Mouse (Mus musculus) heart, embryonic 15.5 days (tissue): ENCODE data around the gene Tsr2. TPM values are rescaled to one million over a fixed set of nuclear protein-coding genes. Genes with fewer than 3 reads are reported as not detected.

Source experiments
- ATAC-seq: fragments of 200-750 bp; cut with Nextera tagmentation; replicated peaks from 2 replicates; pipeline ENCODE4 v1.8.0; 2017; ENCODE audit warnings: low read depth, moderate TSS enrichment; ENCODE audit not compliant: insufficient number of reproducible peaks, insufficient read depth, low FRiP score
- H3K27ac ChIP-seq: fragments of 300-500 bp; sonication (generic); 2 replicates; pipeline ENCODE4 v1.5.1; 2015; ENCODE audit warnings: mild to moderate bottlenecking, inconsistent platforms
- H3K27me3 ChIP-seq: fragments of 300-500 bp; sonication (generic); 2 replicates; pipeline ENCODE4 v1.6.1; 2015; ENCODE audit warnings: inconsistent platforms
- H3K36me3 ChIP-seq: fragments of 300-500 bp; sonication (generic); 2 replicates; pipeline ENCODE4 v1.6.1; 2015; ENCODE audit warnings: mild to moderate bottlenecking, inconsistent platforms
- H3K4me1 ChIP-seq: fragments of 300-500 bp; sonication (generic); replicated peaks from 2 replicates; pipeline ENCODE4 v1.6.1; 2015; ENCODE audit warnings: inconsistent platforms
- H3K4me2 ChIP-seq: fragments of 300-500 bp; sonication (generic); 2 replicates; pipeline ENCODE4 v1.6.1; 2015; ENCODE audit warnings: inconsistent platforms, mild to moderate bottlenecking, moderate library complexity
- H3K4me3 ChIP-seq: fragments of 300-500 bp; sonication (generic); 2 replicates; pipeline ENCODE4 v1.5.1; 2015; ENCODE audit warnings: mild to moderate bottlenecking, inconsistent platforms
- H3K9ac ChIP-seq: fragments of 300-500 bp; sonication (generic); 2 replicates; pipeline ENCODE4 v1.6.1; 2015; ENCODE audit warnings: mild to moderate bottlenecking, inconsistent platforms
- H3K9me3 ChIP-seq: fragments of 300-500 bp; sonication (generic); replicated peaks from 2 replicates; pipeline ENCODE4 v1.6.1; 2016; ENCODE audit warnings: inconsistent platforms
- whole genome bisulfite sequencing: fragments of 180-500 bp; shearing (Covaris S2); methylation state at CpG from one replicate; pipeline ENCODE4 v1.1.7; 2015; ENCODE audit warnings: mixed read lengths; 5-methylcytosine and 5-hydroxymethylcytosine counted together
- polyA plus RNA-seq: library from polyadenylated mRNA; unstranded; fragments of >200 nt; fragmentation: Nextera tagmentation; extraction: Ambion mirVana; gene quantifications from 2 replicates; pipeline ENCODE4 v1.2.1, GENCODE M21; 2015

Gene Tsr2
- polyA plus RNA-seq, 1 experiment from 2014 or later = 16.0 TPM

- no peak overlapping the region for H3K4me3 ChIP-seq
- H3K27ac ChIP-seq = no peak overlapping the region
- no peaks in the 10 kb centered on the region for H3K27me3 ChIP-seq
- H3K4me1 ChIP-seq = no peaks in the 10 kb centered on the region
- H3K4me2 ChIP-seq = no peak overlapping the region
- no peak overlapping the region for H3K9ac ChIP-seq
- no peak for ATAC-seq
- peaks cover 11% of the 10 kb centered on the region; the same call in 1 of the 2 replicates for H3K36me3 ChIP-seq
- no peaks in the 10 kb centered on the region for H3K9me3 ChIP-seq
- 83% methylated on average over 5 of the region's 5 CpGs for WGBS
Observed at GRCm38 (mm10) chrX:151067876-151068275, 28.5 kb downstream of the Tsr2 start.

DNA sequence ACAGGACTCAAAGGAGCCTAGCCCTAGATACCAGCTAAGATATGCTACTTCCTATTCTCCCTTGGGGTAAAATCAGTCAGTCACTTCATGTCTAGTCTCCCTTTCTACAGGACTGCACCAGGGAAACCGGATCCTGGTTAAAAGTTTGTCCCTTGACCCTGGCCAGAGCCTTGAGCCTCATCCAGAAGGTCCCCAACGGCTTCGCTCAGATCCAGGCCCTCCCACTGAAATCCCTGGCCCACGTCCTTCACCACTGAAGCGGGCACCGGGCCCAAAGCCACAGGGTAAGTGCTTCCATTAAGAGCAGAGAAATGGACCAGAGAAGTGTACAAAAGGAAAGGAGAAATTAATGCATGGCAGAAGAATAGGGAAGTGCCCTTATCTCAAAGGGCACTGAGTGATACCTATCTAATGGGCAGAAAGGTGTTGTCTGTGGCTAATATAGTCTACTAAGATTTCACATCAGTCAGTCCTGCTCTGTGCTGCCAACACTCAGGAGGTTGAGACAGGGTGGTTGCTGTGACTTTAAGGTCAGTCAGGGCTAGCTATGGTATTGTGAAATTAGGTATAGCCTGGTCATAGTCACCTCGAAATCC is 30.2 kb downstream of the Tsr2 start:
- no peak for ATAC-seq
- H3K36me3 ChIP-seq = peaks cover 7% of the 10 kb centered on the region; the same call in 1 of the 2 replicates
- 78% methylated on average over 7 of the region's 7 CpGs for WGBS
- no peak overlapping the region for H3K4me3 ChIP-seq
- no peaks in the 10 kb centered on the region for H3K9me3 ChIP-seq
- H3K4me2 ChIP-seq = no peak overlapping the region
- H3K9ac ChIP-seq = no peak overlapping the region
- H3K27ac ChIP-seq = no peak overlapping the region
- H3K27me3 ChIP-seq = no peaks in the 10 kb centered on the region
- H3K4me1 ChIP-seq = no peaks in the 10 kb centered on the region

GRCm38 (mm10) chrX:151061615-151062299 is 34.6 kb downstream of the Tsr2 start:
- Histone ChIP-seq H3K4me1 (no peaks in the 10 kb centered on the region), H3K4me2 (no peak overlapping the region), H3K4me3 (no peak overlapping the region), H3K36me3 (no peaks in the 10 kb centered on the region), H3K9ac (no peak overlapping the region), H3K27me3 (no peaks in the 10 kb centered on the region), H3K27ac (no peak overlapping the region), H3K9me3 (no peaks in the 10 kb centered on the region)
- WGBS = 60% methylated on average over 3 of the region's 3 CpGs
- ATAC-seq = no peak

GRCm38 (mm10) chrX:151059346-151059745 is 37.0 kb downstream of the Tsr2 start:
- Histone ChIP-seq H3K4me3 (no peak overlapping the region), H3K27ac (no peak overlapping the region), H3K4me1 (peaks cover 8% of the 10 kb centered on the region), H3K36me3 (no peaks in the 10 kb centered on the region), H3K9me3 (no peaks in the 10 kb centered on the region), H3K4me2 (no peak overlapping the region), H3K27me3 (no peaks in the 10 kb centered on the region), H3K9ac (no peak overlapping the region)
- no peak for ATAC-seq
- 76% methylated on average over 1 of the region's 1 CpGs for WGBS

GRCm38 (mm10) chrX:151055559-151055958 is 40.8 kb downstream of the Tsr2 start:
- no peaks in the 10 kb centered on the region for H3K36me3 ChIP-seq
- peaks cover 21% of the 10 kb centered on the region for H3K4me1 ChIP-seq
- H3K27me3 ChIP-seq = no peaks in the 10 kb centered on the region
- H3K4me2 ChIP-seq = no peak overlapping the region
- H3K9me3 ChIP-seq = no peaks in the 10 kb centered on the region
- 7% methylated on average over 1 of the region's 1 CpGs for WGBS
- no peak for ATAC-seq
- H3K27ac ChIP-seq = no peak overlapping the region
- no peak overlapping the region for H3K4me3 ChIP-seq
- no peak overlapping the region for H3K9ac ChIP-seq

DNA sequence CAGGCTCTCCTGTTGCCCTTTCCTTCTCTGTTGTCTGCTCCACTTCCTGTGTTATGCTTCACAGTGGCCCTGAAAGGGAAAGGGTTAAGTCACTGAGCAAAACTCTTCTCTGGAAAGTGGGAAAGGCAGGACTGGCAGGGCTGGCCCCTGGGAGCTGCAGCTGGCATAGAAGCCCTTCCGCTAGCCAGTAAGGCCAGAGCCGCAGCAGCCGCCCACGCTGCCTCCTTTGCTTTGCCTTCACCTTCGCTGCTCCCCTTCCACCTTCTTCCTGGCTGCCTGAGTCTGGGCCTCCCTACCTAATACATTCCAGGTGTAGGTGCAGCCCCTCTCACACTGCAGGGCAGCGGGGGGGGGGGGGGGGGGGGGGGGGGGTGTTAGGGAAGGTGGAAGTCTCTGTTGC is 41.9 kb downstream of the Tsr2 start:
- no peak overlapping the region for H3K9ac ChIP-seq

DNA sequence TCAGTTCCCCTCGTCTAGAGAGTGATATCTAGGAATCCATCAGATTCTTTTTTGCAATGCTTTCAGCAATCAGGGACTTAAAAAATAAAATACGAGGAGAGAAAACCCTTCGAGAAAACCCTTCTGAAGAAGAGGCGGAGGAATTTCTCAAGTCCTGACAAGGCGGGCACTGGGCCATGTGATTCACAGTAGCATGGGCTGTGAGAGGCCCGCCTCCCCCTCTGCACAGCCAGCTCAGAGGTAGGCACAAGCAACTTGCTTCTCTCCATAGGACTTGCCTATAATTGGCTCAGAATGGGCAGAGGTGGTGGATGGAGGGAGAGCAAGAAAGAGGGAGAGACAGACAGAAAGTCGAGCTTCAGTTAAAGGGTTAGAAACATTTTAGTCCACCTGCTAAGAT is 46.0 kb downstream of the Tsr2 start:
- no peaks in the 10 kb centered on the region for H3K36me3 ChIP-seq
- H3K4me1 ChIP-seq = peaks cover 29% of the 10 kb centered on the region
- no peak overlapping the region for H3K4me3 ChIP-seq
- H3K4me2 ChIP-seq = no peak overlapping the region
- H3K27me3 ChIP-seq = no peaks in the 10 kb centered on the region
- H3K9ac ChIP-seq = no peak overlapping the region
- WGBS = 68% methylated on average over 7 of the region's 7 CpGs
- no peak overlapping the region for H3K27ac ChIP-seq
- H3K9me3 ChIP-seq = no peaks in the 10 kb centered on the region
- no peak for ATAC-seq

More for the DNA sequence above, 41.9 kb downstream of the Tsr2 start:
- no peaks in the 10 kb centered on the region for H3K27me3 ChIP-seq
- H3K27ac ChIP-seq = peak overlapping the region; percentile 53
- H3K9me3 ChIP-seq = no peaks in the 10 kb centered on the region
- H3K4me1 ChIP-seq = peaks cover 23% of the 10 kb centered on the region
- no peaks in the 10 kb centered on the region for H3K36me3 ChIP-seq
- peak overlapping the region; percentile 25 for H3K4me2 ChIP-seq
- H3K4me3 ChIP-seq = no peak overlapping the region
- WGBS = 33% methylated on average over 5 of the region's 6 CpGs
- ATAC-seq = 0 out of 2 replicates have a peak, but pooled peaks have one; percentile 14

GRCm38 (mm10) chrX:151049661-151050215 is 46.6 kb downstream of the Tsr2 start:
- Histone ChIP-seq H3K9ac (no peak overlapping the region), H3K9me3 (no peaks in the 10 kb centered on the region), H3K4me1 (peaks cover 27% of the 10 kb centered on the region), H3K36me3 (no peaks in the 10 kb centered on the region), H3K4me2 (peak overlapping the region; percentile 63; the same call in 1 of the 2 replicates), H3K27me3 (no peaks in the 10 kb centered on the region), H3K4me3 (no peak overlapping the region), H3K27ac (no peak overlapping the region)
- ATAC-seq = no peak
- WGBS = 60% methylated on average over 8 of the region's 8 CpGs

- ATAC-seq = peak; percentile 53
- no peaks in the 10 kb centered on the region for H3K27me3 ChIP-seq
Observed at GRCm38 (mm10) chrX:151047431-151048058, 48.8 kb downstream of the Tsr2 start.

GRCm38 (mm10) chrX:151046777-151047430 is 49.4 kb downstream of the Tsr2 start:
- H3K27me3 ChIP-seq = no peaks in the 10 kb centered on the region
- WGBS = 19% methylated on average over 59 of the region's 62 CpGs
- peaks cover 11% of the 10 kb centered on the region for H3K4me1 ChIP-seq
- H3K4me2 ChIP-seq = peak overlapping the region; percentile 63
- H3K9me3 ChIP-seq = no peaks in the 10 kb centered on the region
- peak; percentile 83 for ATAC-seq
- H3K9ac ChIP-seq = peak overlapping the region; percentile 71
- H3K27ac ChIP-seq = peak overlapping the region; percentile 88
- H3K4me3 ChIP-seq = peak overlapping the region; percentile 74
- no peaks in the 10 kb centered on the region for H3K36me3 ChIP-seq

More at GRCm38 (mm10) chrX:151047431-151048058, 48.8 kb downstream of the Tsr2 start:
- 20% methylated on average over 49 of the region's 56 CpGs for WGBS
- Histone ChIP-seq H3K9ac (peak overlapping the region; percentile 71), H3K9me3 (no peaks in the 10 kb centered on the region), H3K36me3 (no peaks in the 10 kb centered on the region), H3K4me2 (peak overlapping the region; percentile 63), H3K4me1 (peaks cover 11% of the 10 kb centered on the region), H3K4me3 (peak overlapping the region; percentile 74), H3K27ac (peak overlapping the region; percentile 88)

- ATAC-seq = no peak
- Histone ChIP-seq H3K27me3 (no peaks in the 10 kb centered on the region), H3K9ac (no peak overlapping the region), H3K9me3 (no peaks in the 10 kb centered on the region), H3K4me2 (peak overlapping the region; percentile 63), H3K36me3 (no peaks in the 10 kb centered on the region), H3K4me3 (peak overlapping the region; percentile 74), H3K27ac (peak overlapping the region; percentile 88), H3K4me1 (peaks cover 11% of the 10 kb centered on the region)
- WGBS = 50% methylated on average over 11 of the region's 11 CpGs
Observed at GRCm38 (mm10) chrX:151046321-151046720, 50.0 kb downstream of the Tsr2 start.
